Mouse (Mus musculus): ENCODE measurements around the gene Pard3.

Pard3 gene

DNA sequence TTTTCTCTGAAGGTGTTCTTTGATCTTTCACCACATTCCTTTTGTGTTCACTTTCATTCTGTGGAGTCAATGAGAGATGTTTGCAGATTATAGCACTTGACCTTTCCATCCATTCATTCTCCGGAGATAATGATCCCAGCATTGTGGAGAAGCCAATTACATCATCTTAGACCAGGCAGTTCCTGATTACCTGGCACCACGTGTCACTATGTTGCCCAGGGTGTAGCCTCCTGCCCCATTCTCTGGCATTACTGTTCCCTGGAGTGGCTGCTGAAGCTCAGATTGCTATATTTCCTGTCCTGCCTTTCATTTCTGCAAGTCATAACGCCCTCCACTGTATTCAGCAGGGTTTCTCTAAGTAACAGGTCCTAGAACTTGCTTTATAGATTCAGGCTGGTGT, 304.7 kb downstream of the Pard3 start:
- no peak for DNase-seq

DNA sequence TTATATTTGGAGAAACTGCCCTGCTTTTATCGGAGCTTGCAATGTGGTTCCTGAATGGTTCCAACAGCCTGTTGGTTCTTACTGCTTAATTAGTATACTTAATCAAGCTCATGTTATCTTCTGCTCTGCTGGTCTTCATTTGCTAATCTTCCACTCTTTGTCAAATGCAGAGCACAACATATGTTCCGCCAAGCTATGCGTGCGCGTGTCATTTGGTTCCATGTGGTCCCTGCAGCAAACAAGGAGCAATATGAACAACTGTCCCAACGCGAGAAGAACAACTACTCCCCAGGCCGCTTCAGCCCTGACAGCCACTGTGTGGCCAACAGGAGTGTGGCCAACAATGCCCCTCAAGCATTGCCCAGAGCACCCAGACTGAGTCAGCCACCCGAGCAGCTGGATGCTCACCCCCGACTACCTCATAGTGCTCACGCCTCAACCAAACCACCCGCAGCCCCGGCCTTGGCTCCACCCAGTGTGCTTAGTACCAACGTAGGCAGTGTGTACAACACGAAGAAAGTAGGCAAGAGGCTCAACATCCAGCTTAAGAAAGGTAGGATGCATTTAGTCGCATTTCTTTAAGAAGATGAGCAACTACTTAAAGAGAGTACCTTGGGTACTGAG, 307.7 kb downstream of the Pard3 start:
- DNase-seq = no peak

DNA sequence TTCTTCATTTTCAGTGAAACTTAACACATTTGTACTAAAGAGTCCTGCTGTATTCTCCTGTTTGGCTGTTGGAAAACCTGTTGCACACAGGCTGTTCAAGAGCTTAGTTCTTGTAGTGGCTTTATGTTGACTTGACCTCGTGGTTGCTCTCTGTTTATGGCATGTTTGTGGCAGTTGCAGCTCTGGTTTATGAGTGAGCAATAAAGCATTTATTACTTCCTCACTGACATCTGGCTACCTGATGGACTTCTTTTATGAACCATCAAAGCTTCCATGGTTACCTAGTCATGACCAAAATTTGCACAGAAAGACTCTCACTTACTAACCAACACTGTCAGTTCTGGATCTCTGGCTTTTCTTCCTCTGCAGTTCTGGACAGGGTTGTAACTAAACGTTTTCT, 314.1 kb downstream of the Pard3 start:
- DNase-seq = no peak

DNA sequence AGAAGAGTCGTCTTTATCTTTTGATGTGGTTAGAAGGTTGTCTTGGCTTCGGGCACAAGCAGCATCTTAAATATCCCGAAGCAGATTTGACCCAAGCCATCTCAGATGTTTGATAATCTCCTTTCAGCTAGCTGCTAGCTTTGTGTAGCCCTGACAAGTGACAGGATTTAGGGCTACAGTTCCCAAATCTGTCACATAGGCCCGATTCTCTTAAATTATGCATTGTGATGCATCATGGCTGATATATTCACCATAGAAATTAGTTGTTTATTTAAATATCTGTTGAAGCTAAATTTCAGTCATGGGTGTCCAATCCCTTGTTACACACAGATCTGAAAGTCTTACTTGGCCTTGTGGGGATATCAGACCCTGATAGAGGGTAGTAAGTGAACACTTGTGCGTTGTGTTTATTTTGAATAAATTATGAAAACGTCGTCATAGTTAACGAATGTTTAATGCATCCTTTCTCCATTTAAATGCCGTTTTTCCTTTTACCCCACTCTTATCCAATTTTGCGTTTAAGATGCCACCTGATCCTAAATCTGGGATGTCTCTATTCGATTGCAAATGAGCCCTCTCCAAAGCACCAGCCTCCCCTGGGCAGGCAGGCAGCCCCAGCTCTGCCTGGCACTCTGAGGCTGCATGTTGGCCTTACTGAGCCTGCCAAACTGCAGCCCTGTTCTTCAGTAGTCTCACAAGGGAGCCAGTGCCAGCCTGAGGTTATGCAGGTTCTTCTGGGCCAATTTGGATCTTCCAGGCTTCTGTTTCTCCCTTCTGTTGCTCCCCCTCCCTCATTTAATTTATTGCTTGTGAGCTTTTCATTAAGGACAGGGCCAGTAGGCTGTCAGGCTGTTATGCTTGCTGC, 315.5 kb downstream of the Pard3 start:
- no peak for DNase-seq

DNA sequence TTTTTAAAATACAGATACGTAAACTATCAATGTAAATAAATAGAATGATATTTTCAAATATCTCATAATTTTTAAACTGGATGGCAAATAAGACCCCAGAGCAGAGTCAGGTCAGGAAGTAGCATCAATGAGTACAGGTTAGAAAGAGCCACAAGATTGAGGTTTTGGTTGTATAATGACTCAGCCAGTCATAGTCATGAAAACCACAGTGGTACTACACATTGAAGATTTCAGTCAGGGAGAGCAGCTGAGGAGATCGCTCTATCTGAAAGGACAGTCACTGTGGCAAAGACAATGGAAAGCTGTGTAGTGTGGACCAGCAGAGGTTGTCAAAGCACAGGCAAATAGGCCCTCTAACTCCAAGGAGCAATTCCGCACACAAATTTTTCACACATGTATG, 317.6 kb downstream of the Pard3 start:
- DNase-seq = no peak

DNA sequence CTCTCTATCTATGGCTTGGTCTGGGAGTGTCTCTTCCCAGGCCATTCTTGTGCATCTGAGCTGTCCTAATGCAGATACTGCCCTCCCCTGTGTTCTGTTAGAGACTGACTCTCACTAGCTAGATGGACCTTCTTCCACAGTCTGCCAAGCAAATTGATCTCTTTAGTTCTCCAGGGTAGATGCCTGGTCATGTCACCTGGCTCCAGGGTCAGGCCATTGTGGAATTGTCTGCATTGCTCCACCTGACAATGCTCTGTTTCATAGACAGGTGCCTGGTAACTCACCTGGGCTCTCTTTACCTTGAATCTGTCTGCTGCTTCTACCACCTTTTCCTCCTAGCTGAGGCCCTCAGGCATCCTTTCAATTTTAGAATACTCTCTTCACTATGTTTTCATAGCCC, 329.0 kb downstream of the Pard3 start:
- no peak for DNase-seq

DNA sequence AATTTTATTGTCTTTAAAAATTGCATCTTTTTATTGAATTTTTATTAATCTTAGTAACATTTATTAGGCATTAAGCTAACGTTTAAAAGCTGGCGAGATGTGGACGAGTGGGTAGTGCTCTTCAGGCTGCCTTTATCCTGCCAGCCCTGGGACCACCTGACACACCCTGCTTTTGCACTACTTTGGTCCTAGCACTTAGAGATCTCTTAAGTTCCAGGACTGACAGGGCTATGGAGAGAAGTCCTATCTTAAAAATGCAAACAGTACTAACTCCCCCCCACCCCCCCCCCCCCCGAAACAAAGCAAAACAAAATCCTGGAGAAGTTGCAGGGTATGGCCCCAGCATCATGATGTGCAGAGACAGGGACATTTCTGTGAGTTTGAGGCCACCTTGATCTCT, 331.8 kb downstream of the Pard3 start:
- DNase-seq = no peak

DNA sequence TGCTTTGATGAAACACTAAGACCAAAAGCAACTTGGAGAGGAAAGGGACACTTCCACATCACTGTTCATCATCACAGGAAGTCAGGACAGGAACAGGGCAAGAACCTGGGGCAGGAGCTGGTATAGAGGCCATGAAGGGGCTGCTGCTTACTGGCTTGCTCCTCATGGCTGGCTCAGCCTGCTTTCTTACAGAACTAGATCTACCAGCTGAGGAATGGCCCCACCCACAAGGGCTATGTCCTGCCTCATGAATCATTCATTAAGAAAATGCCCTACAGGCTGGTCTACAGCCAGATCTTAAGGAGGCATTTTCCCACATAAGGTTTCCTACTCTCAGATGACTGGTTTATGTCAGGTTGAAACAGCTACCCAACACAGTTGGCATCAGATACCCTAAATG, 342.1 kb downstream of the Pard3 start:
- DNase-seq = no peak

DNA sequence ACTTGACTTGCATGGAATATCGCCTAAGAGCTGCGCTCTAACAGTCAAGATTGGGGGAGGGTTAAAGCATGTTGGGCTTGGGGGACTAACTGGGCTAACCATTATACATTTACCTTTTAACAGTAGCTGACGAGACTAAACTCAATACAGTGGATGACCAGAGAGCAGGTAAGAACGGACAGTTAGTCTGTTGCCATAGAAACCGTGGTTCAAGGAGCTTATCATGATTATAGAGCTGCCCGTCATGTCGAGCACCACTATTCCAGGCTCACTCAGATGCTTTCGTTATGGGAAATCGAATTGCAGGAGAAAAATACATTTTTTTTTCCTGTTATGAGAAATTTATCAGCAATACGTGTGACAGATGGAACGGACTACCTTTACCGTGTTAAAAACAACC, 346.9 kb downstream of the Pard3 start:
- DNase-seq = no peak

DNA sequence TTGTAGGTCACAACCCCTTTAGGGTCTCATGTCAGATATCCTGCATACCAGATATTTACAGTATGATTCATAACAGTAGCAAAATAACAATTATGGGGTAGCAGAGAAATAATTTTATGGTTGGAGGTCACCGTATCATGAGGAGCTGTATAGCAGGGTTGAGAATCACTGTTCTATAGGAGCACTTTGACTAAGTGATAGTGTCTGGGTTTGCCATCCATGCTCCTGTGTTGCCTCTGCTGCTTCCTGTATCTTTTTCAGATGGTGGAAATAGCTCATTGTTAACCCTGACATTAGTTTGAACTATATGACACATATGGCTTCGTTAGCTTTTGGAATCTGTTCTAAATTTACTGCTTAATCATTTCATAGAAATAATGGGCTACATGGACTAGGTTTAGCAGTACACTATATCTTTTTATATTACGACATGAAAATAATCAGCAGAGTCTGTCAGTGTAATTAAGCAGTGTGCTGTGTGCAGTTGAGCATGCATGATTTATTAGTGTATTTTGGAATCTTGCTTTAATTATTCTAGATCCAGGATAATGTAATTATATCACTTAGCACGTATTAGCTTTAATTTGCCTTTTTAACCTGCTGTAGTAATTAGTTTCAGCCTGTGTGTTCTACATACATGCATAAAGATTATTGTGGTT, 347.6 kb downstream of the Pard3 start:
- no peak for DNase-seq

DNA sequence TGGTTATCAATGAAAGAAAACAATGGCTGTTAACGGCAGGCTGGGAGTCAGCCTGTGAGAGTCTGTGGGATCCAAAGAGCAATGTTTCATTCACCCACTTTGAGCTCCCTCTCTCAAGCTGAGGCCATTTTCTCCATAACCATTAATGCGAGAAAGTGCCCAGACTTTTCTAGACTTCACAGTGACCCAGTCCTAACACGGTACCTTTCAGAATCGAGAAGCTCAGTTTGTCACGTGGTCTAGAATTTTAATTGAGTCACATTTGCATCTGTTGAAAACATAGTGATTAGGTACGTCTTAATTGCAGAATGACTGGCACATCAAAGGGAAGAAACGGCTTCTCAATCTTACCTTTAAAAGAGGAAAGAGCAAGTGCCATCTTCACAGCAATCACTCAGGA, 359.3 kb downstream of the Pard3 start:
- DNase-seq = no peak

DNA sequence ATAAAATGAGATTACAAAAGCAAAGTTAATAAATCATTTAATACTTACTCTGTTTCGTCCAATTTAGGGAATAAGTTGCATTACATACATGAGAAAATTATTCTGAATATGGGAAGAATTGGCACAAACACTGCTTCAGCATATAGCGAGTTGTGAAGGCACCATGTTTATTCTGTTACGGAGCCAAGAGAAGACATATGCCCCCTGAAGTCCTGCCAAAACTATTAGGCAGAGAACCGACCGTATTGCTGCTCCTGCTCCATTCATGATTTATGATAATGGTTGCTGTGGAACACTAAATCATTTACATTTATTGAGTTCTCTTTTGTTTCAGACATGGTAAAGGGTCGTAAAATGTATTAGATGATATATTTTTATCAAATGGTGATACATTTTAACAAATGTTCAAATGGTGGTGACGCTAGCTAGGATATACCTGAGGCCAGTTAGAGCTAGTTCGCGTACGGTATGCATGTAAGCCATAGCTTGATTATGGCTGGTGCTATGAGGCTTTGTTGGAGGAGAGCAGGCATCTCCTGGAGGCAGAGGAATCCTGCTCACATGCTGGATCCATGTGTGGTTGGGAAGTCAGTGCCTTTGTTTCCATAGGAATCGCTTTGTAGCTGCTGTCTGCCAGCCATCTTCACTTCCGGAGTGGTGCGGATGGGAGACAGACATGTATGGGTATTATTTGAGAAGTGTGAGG, 360.7 kb downstream of the Pard3 start:
- DNase-seq = no peak

DNA sequence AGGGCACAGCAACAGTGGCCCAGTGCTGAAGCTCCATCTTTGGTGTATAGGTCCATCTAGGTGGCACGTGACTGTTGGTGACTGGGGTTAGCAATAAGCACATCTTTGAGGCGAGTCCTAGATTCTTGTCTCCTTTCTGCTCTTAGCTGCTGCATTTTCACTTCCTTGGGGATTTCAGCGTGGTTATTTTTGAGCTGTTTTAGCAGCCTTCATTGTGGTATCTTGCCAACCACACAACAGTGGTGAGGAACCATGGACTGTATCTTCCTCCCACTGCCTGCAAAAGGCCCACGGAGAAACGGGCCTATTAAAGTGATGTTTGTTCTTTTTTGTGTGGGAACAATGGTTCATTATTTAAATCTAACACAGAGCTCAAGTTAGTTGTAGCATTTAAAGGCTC, 363.2 kb downstream of the Pard3 start:
- DNase-seq = no peak

DNA sequence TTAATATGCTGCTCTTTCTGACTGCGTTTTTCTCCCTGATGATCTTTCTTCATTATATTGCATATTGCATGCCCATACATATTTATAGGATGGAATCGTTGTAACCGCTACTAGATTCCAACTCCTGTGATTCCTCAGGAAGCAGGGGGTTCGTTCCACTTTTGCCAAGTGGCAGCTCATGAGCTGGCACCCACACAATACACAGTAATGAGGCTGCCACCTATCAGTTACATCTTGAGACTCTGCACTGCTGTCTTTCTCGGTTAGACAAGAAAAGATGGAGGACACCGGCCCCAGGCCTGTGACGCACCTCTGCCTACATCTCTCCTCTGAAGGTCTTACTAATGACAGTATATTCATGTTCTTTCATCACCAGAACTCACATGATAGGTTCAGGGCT, 364.3 kb downstream of the Pard3 start:
- no peak for DNase-seq

DNA sequence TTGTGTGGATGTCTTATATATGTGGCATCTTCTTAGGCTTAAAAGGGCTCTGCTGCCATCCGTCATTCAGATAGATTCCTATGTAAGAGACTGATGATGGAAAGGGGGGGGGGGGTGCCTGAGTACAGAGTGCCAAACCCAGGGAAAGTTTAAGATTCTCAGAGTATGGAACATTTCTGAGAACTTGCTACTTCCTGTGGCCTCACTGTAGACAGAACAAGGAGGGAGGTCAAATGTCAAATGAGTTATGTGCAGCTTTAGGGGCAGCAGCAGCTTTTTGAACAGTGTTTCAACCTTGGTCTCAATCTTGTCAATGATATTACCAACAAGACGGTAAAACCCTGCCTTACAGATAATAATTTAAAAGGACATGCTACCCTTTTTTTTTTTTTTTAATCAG, 367.5 kb downstream of the Pard3 start:
- no peak for DNase-seq

DNA sequence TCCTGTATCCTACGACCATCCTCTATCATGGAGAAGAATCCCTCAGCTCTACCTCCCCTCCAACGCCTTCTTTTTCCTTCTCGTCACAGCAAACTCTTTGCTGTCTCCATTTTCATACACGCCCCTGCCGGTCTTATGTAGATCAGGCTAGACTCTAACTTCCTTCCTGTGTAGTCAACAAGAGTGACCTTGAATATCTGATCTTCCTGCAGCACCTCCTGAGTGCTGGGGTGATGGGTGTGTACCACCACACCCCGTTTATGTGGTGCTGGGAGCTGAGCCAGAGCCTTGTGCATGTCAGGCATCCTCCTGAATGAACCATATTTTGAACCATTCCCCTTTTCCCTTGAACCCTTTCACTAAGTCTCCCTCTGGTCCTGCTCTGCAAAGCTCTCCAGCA, 372.3 kb downstream of the Pard3 start:
- no peak for DNase-seq

DNA sequence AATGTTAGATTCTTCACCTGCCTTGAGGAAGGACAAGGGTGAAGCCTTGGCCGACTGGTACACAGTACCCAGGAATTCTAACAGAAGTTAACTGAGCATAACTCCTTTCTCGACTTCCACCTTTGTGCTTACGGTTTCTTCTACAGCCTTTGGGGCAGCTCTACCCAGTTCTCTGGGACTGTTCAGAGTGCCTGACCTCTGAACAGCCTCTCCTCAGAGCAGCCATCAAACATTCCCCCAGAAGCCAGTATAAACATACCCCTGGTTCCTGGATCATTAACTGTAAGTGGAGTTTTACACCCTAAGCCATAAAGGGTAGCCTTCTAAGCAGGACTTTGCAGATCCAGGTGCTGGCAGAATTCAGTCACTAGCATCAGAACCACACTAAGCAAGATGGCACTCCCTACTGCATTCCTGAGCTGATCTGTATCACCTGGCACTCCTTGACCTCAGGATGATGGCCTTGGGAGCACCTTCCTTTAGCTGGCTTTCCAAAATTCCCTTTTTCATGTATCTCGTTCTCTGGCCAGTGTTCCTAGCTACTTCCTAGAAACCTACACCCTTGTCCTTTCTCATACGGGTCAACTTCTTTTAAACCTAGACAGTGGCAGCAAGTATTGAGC, 374.0 kb downstream of the Pard3 start:
- no peak for DNase-seq

DNA sequence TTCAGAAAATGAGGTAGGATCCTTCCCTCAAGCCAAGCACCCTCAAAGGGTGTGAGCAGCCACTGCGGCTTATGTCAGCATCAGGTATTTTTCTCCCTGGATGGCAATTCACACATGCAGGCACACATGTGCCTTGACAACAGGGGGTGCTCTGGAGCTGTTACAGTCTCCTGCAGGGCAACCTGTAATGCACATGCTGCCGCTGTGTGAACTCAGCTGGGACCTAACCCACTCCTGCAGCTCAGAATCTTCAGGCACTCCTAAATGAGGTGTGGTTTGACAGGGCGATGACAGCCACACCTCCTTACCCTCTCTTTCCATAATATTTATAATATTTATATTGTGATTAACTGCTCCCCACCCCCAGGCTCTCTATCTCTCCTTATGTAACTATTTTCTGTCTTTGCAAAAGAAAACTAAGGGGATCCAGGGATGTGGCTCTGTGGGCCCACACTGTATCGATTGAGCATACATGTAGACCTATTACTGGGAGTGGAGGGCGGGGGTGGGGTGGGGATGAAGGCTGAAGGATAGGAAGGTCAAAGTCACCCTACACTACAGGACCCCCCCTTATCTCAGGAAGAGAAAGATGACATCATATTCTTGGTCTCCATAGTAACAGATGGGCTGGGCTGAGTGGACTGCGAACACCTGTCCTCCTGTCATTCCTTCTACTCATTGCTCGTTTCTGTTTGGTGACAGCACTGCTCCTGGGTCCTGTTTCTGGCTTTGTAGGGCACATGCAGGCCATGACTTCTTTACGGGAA, 375.1 kb downstream of the Pard3 start:
- DNase-seq = no peak

DNA sequence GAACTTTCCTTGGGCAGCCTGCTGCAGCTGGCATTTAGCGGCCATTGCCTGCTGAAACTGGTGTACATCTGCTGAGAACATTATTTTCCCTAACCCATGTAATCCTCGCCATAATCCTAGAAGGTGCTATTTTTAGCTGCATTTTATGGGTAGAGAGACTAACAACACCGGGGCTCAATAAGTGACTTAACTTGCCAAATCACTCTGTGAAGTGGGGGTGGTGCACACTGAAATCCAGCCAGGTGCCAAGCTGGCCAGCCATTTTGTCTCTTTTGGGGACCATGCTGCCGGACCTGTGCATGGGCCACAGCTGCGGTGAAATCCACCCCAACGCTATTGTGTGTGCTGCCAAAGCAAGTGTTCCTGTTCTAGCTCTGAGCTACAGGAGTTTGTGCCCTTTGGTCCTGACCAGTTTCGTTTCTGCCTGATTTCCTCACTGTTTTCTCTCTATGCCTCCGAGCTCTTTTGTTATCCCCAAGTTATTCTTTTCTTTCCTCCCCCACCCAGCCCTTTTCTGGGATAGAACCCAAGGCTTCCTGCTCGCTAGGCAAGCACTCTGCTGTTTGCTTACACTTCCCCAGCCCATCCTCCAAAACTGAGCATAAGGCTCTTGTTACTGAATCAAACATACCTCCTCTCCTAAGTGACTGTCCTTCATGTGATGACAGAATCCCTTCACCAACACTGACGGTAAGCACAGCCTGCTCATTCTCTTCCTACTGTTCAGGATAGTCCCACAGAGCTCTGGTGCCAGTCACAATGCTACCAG, 375.9 kb downstream of the Pard3 start:
- no peak for DNase-seq

DNA sequence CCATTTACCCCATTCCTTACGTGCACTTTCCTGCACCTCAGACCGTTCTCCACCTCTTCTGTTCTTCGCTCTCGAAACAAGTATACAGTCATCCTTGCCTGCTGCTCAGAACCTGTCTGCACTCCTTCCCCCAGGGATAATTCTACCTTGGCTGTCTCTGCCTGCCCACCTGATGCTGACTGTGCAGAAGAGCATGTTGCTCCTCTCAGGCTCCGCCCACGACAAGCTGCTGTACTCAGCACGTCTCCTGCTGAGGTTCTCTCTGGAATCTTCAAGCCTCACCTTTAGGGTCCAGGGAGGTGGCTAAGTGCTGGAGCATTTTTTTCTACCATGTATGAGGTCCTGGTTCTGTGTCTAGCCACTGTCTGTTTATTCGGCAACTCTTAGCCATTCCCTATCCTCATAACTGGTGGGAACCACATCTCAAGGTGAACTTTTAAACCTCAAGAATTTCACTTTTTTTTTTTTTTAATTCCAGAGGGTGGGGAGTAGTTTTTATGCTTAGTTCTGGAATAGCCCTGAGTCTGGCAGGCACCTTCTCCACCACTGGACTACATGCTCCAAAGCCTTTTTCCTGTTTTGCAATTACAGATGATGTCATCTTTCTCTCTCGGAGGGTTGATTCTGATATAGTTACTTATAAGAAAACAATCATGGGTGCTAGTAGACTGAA, 376.6 kb downstream of the Pard3 start:
- DNase-seq = no peak

Data from cerebellum, adult 11 months (tissue).